Mouse (Mus musculus): Measurements from ENCODE around the gene Eef1b2. TPM values are rescaled to one million over a fixed set of nuclear protein-coding genes. Genes with fewer than 3 reads are reported as not detected.
"Not testable (repeated sequence)": the region's sequence is repeated elsewhere in the genome, so short reads cannot be mapped to it uniquely, and the experiment has no call there.

The Eef1b2 gene
- polyA plus RNA-seq, 1 experiment: 1,453 TPM

DNA sequence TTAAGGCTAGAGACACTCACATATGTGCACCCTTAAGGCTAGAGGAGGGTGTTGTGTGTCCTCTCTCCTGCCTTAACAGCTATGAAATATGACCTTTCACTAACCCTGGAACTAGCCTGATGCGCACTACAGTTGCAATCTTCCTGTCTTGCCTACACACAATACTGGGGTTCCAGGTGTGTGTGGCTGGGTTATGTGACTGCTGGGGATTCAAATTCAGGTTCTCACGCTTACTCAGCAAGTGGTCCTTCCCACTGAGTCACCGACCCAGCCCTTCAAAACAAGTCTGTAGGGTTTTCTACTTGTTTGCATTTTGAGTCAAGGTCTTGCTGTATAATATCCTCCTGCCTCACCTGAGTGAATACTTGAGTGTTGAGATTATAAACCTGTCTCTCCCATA, 42.1 kb upstream of the Eef1b2 start:
- H3ac ChIP-seq (ENCODE audit: control insufficient read depth, insufficient read length, low read depth): no peak overlapping the region
- H3K36me3 ChIP-seq (ENCODE audit: control insufficient read depth, insufficient read depth): no peaks in the 10 kb centered on the region
- H3K4me3 ChIP-seq (ENCODE audit: insufficient read depth, poor library complexity, severe bottlenecking): no peak overlapping the region
- no peaks in the 10 kb centered on the region for H3K79me3 ChIP-seq (ENCODE audit: low read depth)
- no peak for TF ChIP-seq MAX (IDR thresholded peaks at IDR 0.05)
- TF ChIP-seq CEBPB (IDR thresholded peaks at IDR 0.05; ENCODE audit: low read depth): no peak
- no peak for TF ChIP-seq USF1 (IDR thresholded peaks at IDR 0.05; ENCODE audit: low read depth)
- no peak for TF ChIP-seq CTCF (IDR thresholded peaks at IDR 0.05; ENCODE audit: control insufficient read depth, insufficient read depth, insufficient read length)
- TF ChIP-seq MYOG (IDR thresholded peaks at IDR 0.05; ENCODE audit: control insufficient read depth, extremely low read depth, insufficient read length): no peak
- TF ChIP-seq MYOD1 (IDR thresholded peaks at IDR 0.05; ENCODE audit: control insufficient read depth, insufficient read length, low read depth): no peak
- no peak for TF ChIP-seq FOSL1 (IDR thresholded peaks at IDR 0.05; ENCODE audit: insufficient read depth, low read length, poor library complexity, severe bottlenecking)
- H3K27me3 ChIP-seq (ENCODE audit: control insufficient read depth, insufficient read depth, insufficient read length): no peaks in the 10 kb centered on the region
- H3K79me2 ChIP-seq (ENCODE audit: control insufficient read depth, insufficient read depth): no peaks in the 10 kb centered on the region

DNA sequence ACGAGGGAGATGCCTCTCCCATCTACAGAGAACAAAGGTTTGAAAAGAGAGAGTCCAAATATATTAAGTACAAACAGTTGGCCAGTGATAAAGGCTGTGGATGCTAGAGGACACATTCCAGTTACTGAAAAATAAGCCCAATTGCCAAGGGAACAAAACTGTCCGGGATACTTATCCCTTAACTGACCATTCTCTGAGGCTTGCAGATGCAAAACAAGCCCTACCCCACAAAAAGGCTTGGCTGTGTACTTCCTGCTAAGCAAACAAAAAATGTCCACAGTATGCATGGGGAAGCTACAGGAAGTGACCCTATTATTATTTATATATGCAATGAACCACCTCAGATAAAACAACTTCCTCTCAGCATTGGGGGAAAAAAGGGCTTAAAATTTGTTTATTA, 38.7 kb upstream of the Eef1b2 start:
- Histone ChIP-seq H3ac (ENCODE audit: control insufficient read depth, insufficient read length, low read depth) (no peak overlapping the region), H3K79me3 (ENCODE audit: low read depth) (no peaks in the 10 kb centered on the region), H3K4me3 (ENCODE audit: insufficient read depth, poor library complexity, severe bottlenecking) (no peak overlapping the region), H3K36me3 (ENCODE audit: control insufficient read depth, insufficient read depth) (peaks cover 10% of the 10 kb centered on the region), H3K27me3 (ENCODE audit: control insufficient read depth, insufficient read depth, insufficient read length) (no peaks in the 10 kb centered on the region), H3K79me2 (ENCODE audit: control insufficient read depth, insufficient read depth) (no peaks in the 10 kb centered on the region)
- TF ChIP-seq MAX (IDR thresholded peaks at IDR 0.05): no peak
- no peak for TF ChIP-seq MYOD1 (IDR thresholded peaks at IDR 0.05; ENCODE audit: control insufficient read depth, insufficient read length, low read depth)
- TF ChIP-seq USF1 (IDR thresholded peaks at IDR 0.05; ENCODE audit: low read depth): no peak
- no peak for TF ChIP-seq MYOG (IDR thresholded peaks at IDR 0.05; ENCODE audit: control insufficient read depth, extremely low read depth, insufficient read length)
- no peak for TF ChIP-seq CEBPB (IDR thresholded peaks at IDR 0.05; ENCODE audit: low read depth)
- no peak for TF ChIP-seq CTCF (IDR thresholded peaks at IDR 0.05; ENCODE audit: control insufficient read depth, insufficient read depth, insufficient read length)
- TF ChIP-seq FOSL1 (IDR thresholded peaks at IDR 0.05; ENCODE audit: insufficient read depth, low read length, poor library complexity, severe bottlenecking): no peak

DNA sequence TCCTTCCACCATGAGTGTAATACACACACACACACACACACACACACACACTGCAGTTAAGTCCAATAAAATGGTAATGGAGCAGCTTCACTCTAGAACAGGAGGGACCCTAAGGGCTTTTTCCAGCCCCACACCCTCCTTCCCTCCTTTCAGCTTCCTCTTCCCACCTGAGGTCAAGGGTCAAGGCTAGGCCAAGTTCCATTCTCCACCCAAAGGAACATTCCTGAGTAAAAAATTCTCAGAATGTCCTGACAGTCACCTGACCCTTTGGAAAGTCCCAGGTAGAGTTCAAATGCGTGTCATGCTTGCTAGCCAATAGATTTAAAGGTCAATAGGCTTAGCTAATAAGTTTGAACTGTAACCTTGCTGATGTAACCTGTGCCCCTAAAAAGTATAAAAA, 38.0 kb upstream of the Eef1b2 start:
- H3K4me3 ChIP-seq (ENCODE audit: insufficient read depth, poor library complexity, severe bottlenecking); H3K79me3 ChIP-seq (ENCODE audit: low read depth): not testable (repeated sequence)

DNA sequence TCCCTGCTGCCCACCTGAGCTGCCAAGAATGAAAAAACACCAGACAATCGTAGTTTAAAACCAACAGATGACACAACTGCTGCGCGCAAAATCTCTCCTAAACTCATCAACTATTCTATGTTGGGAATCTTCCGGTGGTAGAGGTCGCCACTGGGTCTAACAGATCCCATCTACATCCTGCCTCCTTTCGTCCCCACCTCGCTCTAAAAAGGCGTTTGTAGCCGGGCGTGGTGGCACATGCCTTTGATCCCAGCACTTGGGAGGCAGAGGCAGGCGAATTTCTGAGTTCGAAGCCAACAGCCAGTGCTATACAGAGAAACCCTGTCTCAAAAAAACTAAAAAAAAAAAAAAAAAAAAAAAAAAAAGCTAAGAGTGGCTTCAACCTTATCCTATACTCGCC, 36.4 kb upstream of the Eef1b2 start:
- Histone ChIP-seq H3K79me2 (ENCODE audit: control insufficient read depth, insufficient read depth) (no peaks in the 10 kb centered on the region), H3K27me3 (ENCODE audit: control insufficient read depth, insufficient read depth, insufficient read length) (no peaks in the 10 kb centered on the region), H3K79me3 (ENCODE audit: low read depth) (no peaks in the 10 kb centered on the region), H3K4me3 (ENCODE audit: insufficient read depth, poor library complexity, severe bottlenecking) (no peak overlapping the region), H3ac (ENCODE audit: control insufficient read depth, insufficient read length, low read depth) (no peak overlapping the region), H3K36me3 (ENCODE audit: control insufficient read depth, insufficient read depth) (peaks cover 32% of the 10 kb centered on the region)
- no peak for TF ChIP-seq FOSL1 (IDR thresholded peaks at IDR 0.05; ENCODE audit: insufficient read depth, low read length, poor library complexity, severe bottlenecking)
- no peak for TF ChIP-seq CEBPB (IDR thresholded peaks at IDR 0.05; ENCODE audit: low read depth)
- no peak for TF ChIP-seq CTCF (IDR thresholded peaks at IDR 0.05; ENCODE audit: control insufficient read depth, insufficient read depth, insufficient read length)
- TF ChIP-seq USF1 (IDR thresholded peaks at IDR 0.05; ENCODE audit: low read depth): no peak
- no peak for TF ChIP-seq MYOD1 (IDR thresholded peaks at IDR 0.05; ENCODE audit: control insufficient read depth, insufficient read length, low read depth)
- no peak for TF ChIP-seq MAX (IDR thresholded peaks at IDR 0.05)
- no peak for TF ChIP-seq MYOG (IDR thresholded peaks at IDR 0.05; ENCODE audit: control insufficient read depth, extremely low read depth, insufficient read length)

More for the DNA sequence above, 38.0 kb upstream of the Eef1b2 start:
- H3K36me3 ChIP-seq (ENCODE audit: control insufficient read depth, insufficient read depth): peaks cover 16% of the 10 kb centered on the region
- H3K79me2 ChIP-seq (ENCODE audit: control insufficient read depth, insufficient read depth); H3K27me3 ChIP-seq (ENCODE audit: control insufficient read depth, insufficient read depth, insufficient read length); H3ac ChIP-seq (ENCODE audit: control insufficient read depth, insufficient read length, low read depth): not testable (repeated sequence)

DNA sequence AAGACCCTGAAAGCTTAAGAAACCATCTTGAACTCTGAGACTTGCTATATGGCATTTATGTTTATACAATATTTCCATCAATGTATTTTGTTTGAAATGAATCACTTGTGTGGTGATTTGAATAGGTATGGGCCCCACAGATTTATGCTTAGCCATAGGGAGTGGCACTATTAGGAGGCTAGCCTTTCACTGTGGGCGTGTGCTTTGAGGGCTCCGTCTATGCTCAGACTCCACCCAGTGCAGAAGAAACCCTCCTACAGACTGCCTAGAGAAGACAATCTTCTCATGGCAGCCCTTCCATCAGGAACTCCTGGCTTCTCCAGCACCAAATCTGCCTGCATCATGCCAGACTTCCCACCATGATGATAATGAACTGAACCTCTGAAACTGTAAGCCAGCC, 8.0 kb upstream of the Eef1b2 start:
- peaks cover 9% of the 10 kb centered on the region for H3K79me3 ChIP-seq (ENCODE audit: low read depth)
- no peaks in the 10 kb centered on the region for H3K27me3 ChIP-seq (ENCODE audit: control insufficient read depth, insufficient read depth, insufficient read length)
- no peak for TF ChIP-seq MYOG (IDR thresholded peaks at IDR 0.05; ENCODE audit: control insufficient read depth, extremely low read depth, insufficient read length)
- no peak for TF ChIP-seq FOSL1 (IDR thresholded peaks at IDR 0.05; ENCODE audit: insufficient read depth, low read length, poor library complexity, severe bottlenecking)
- TF ChIP-seq CEBPB (IDR thresholded peaks at IDR 0.05; ENCODE audit: low read depth): no peak
- TF ChIP-seq USF1 (IDR thresholded peaks at IDR 0.05; ENCODE audit: low read depth): no peak
- TF ChIP-seq MAX (IDR thresholded peaks at IDR 0.05): no peak
- no peak overlapping the region for H3ac ChIP-seq (ENCODE audit: control insufficient read depth, insufficient read length, low read depth)
- H3K4me3 ChIP-seq (ENCODE audit: insufficient read depth, poor library complexity, severe bottlenecking): no peak overlapping the region
- peaks cover 77% of the 10 kb centered on the region for H3K36me3 ChIP-seq (ENCODE audit: control insufficient read depth, insufficient read depth)
- H3K79me2 ChIP-seq (ENCODE audit: control insufficient read depth, insufficient read depth): peaks cover 24% of the 10 kb centered on the region

DNA sequence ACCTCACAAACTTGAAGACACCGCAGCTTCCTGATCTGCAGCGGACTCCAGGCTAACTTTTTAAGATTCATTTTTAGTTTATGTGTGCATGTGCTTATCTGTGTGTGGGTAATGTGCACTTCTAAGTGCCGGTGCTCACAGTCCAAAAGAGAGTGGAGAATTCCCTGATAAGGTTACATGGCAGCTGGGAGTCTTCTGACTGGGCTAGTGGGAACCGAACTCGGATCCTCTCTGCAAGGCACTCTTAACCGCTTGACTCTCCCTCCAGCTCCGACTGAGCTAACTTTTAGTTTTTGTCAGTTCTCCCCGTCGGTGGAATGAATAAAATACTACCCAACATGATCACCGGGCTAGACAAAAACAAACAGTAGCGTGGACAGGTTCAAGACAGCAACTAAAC, 772 bp upstream of the Eef1b2 start:
- peaks cover 54% of the 10 kb centered on the region for H3K79me3 ChIP-seq (ENCODE audit: low read depth)
- no peak for TF ChIP-seq MYOD1 (IDR thresholded peaks at IDR 0.05; ENCODE audit: control insufficient read depth, insufficient read length, low read depth)
- TF ChIP-seq USF1 (IDR thresholded peaks at IDR 0.05; ENCODE audit: low read depth): no peak
- TF ChIP-seq CTCF (IDR thresholded peaks at IDR 0.05; ENCODE audit: control insufficient read depth, insufficient read depth, insufficient read length): no peak

More for the DNA sequence above, 772 bp upstream of the Eef1b2 start:
- peaks cover 83% of the 10 kb centered on the region for H3K79me2 ChIP-seq (ENCODE audit: control insufficient read depth, insufficient read depth)
- no peaks in the 10 kb centered on the region for H3K27me3 ChIP-seq (ENCODE audit: control insufficient read depth, insufficient read depth, insufficient read length)
- peak overlapping the region; percentile 93 for H3K4me3 ChIP-seq (ENCODE audit: insufficient read depth, poor library complexity, severe bottlenecking)
- peak overlapping the region; percentile 92 for H3ac ChIP-seq (ENCODE audit: control insufficient read depth, insufficient read length, low read depth)
- peaks cover 47% of the 10 kb centered on the region for H3K36me3 ChIP-seq (ENCODE audit: control insufficient read depth, insufficient read depth)
